Mouse (Mus musculus) splenic B cell, adult 2 months (primary cell): ENCODE measurements at regions not wholly inside any gene's neighbourhood (a gene's known extent, or its start where the extent isn't known, plus 50 kb on each side); places are given as distances from the start of the nearest gene placed in this dataset.

Experiments
- DNase-seq: peaks from one replicate; pipeline ENCODE4 v3.0.0-alpha.2; 2011; ENCODE audit warnings: low read depth, low spot score
- H3K27me3 ChIP-seq: 2 replicates; pipeline ENCODE4 v1.6.1; 2012; ENCODE audit warnings: mild to moderate bottlenecking, low read length, moderate library complexity, mixed read lengths; ENCODE audit not compliant: control insufficient read depth, poor library complexity, insufficient read depth, severe bottlenecking
- H3K36me3 ChIP-seq: 2 replicates; pipeline ENCODE4 v1.6.1; 2012; ENCODE audit warnings: mild to moderate bottlenecking, low read length, moderate library complexity, mixed read lengths; ENCODE audit not compliant: control insufficient read depth, poor library complexity, insufficient read depth, severe bottlenecking

GRCm38 (mm10) chr19:37814089-37815073 lies 116.8 kb downstream of the Cyp26a1 start:
- H3K36me3 ChIP-seq, result no peaks in the 10 kb centered on the region
- peak; percentile 65 for DNase-seq

GRCm38 (mm10) chr19:37815627-37816026 lies 118.0 kb downstream of the Cyp26a1 start:
- DNase-seq, result peak; percentile 22
- no peaks in the 10 kb centered on the region for H3K27me3 ChIP-seq
- no peaks in the 10 kb centered on the region for H3K36me3 ChIP-seq

More at GRCm38 (mm10) chr19:37814089-37815073, 116.8 kb downstream of the Cyp26a1 start:
- H3K27me3 ChIP-seq, result no peaks in the 10 kb centered on the region

- no peak for DNase-seq
- no peaks in the 10 kb centered on the region for H3K36me3 ChIP-seq
These were observed 123.6 kb downstream of the Cyp26a1 start for GRCm38 (mm10) chr19:37821243-37821642.

GRCm38 (mm10) chr19:37821671-37822190 lies 124.1 kb downstream of the Cyp26a1 start:
- Histone ChIP-seq H3K27me3 (no peaks in the 10 kb centered on the region), H3K36me3 (no peaks in the 10 kb centered on the region)
- no peak for DNase-seq

More at GRCm38 (mm10) chr19:37821243-37821642, 123.6 kb downstream of the Cyp26a1 start:
- H3K27me3 ChIP-seq, result no peaks in the 10 kb centered on the region

GRCm38 (mm10) chr19:37824155-37824554 lies 126.6 kb downstream of the Cyp26a1 start:
- DNase-seq, result no peak
- H3K27me3 ChIP-seq, result no peaks in the 10 kb centered on the region
- H3K36me3 ChIP-seq, result no peaks in the 10 kb centered on the region

GRCm38 (mm10) chr19:37831406-37831805 lies 133.8 kb downstream of the Cyp26a1 start:
- DNase-seq, result no peak

GRCm38 (mm10) chr19:37836900-37837299 lies 139.3 kb downstream of the Cyp26a1 start:
- H3K27me3 ChIP-seq, result no peaks in the 10 kb centered on the region
- H3K36me3 ChIP-seq, result no peaks in the 10 kb centered on the region
- DNase-seq, result peak; percentile 39

More at GRCm38 (mm10) chr19:37831406-37831805, 133.8 kb downstream of the Cyp26a1 start:
- Histone ChIP-seq H3K27me3 (no peaks in the 10 kb centered on the region), H3K36me3 (no peaks in the 10 kb centered on the region)
